24 mouse cellular contexts compared by ENCODE assay signal in genomic region chr9:21969304-21969703, GRCm38 (mm10). TPM values are rescaled to one million over a fixed set of nuclear protein-coding genes. Genes with fewer than 3 reads are reported as not detected.
DNase-seq lines count a peak whose midpoint lies in the region; ATAC-seq and TF ChIP-seq lines count a peak whose summit lies in the region.
"Had no signal": no experiment of that assay in that cellular context is flagged by ENCODE, and none has a peak within 500 bp of the region (broad histone marks: within the 10 kb centered on the region; RNA-seq: fewer than 3 reads in every experiment).

No protein-coding gene starts in this region.

- no peaks in the 10 kb centered on the region for H3K4me1 ChIP-seq in liver, adult 2 months (ENCODE audit: control insufficient read depth, insufficient read depth, low read length)
- peaks cover 10% of the 10 kb centered on the region for H3K4me1 ChIP-seq in liver, embryonic 12.5 days
- H3K4me1 ChIP-seq in lung, postnatal 0 days (ENCODE audit: insufficient read depth, low read depth, low read length): no peaks in the 10 kb centered on the region
- H3K4me1 ChIP-seq: embryonic facial prominence, embryonic 13.5 days; embryonic facial prominence, embryonic 15.5 days; forebrain, embryonic 10.5 days; forebrain, embryonic 12.5 days had no signal

- no peak overlapping the region for H3K9ac ChIP-seq in liver, adult 2 months (ENCODE audit: low read depth, low read length)
- no peak overlapping the region for H3K9ac ChIP-seq in liver, embryonic 12.5 days
- no peak overlapping the region for H3K9ac ChIP-seq in lung, postnatal 0 days (replicated peaks; ENCODE audit: low read depth)
- H3K9ac ChIP-seq: embryonic facial prominence, embryonic 13.5 days; embryonic facial prominence, embryonic 15.5 days; forebrain, embryonic 12.5 days had no signal

- peaks cover 8% of the 10 kb centered on the region; the same call in 1 of the 2 replicates for H3K36me3 ChIP-seq in liver, adult 2 months (ENCODE audit: control insufficient read depth, insufficient read depth, low read length)
- H3K36me3 ChIP-seq in liver, embryonic 12.5 days: no peaks in the 10 kb centered on the region
- H3K36me3 ChIP-seq in lung, postnatal 0 days (ENCODE audit: insufficient read depth, low read length): no peaks in the 10 kb centered on the region
- H3K36me3 ChIP-seq: embryonic facial prominence, embryonic 13.5 days; embryonic facial prominence, embryonic 15.5 days; forebrain, embryonic 10.5 days; forebrain, embryonic 12.5 days had no signal

- ATAC-seq in liver, embryonic 12.5 days: no peak
- peak; percentile 69 for ATAC-seq in megakaryocyte, adult 5-6 weeks (ENCODE audit: poor library complexity, severe bottlenecking)
- ATAC-seq in lung, postnatal 0 days: no peak
- ATAC-seq: forebrain, embryonic 14.5 days; forebrain, embryonic 16.5 days had no signal

- H3K27ac ChIP-seq in liver, adult 2 months (replicated peaks; ENCODE audit: insufficient read depth, low read depth, low read length): 0 out of 2 replicates have a peak overlapping the region, but pooled peaks have one; percentile 10
- no peak overlapping the region for H3K27ac ChIP-seq in liver, embryonic 12.5 days
- no peak overlapping the region for H3K27ac ChIP-seq in lung, postnatal 0 days (ENCODE audit: low read length)
- H3K27ac ChIP-seq: embryonic facial prominence, embryonic 13.5 days; embryonic facial prominence, embryonic 15.5 days; forebrain, embryonic 10.5 days; forebrain, embryonic 12.5 days had no signal

- H3K79me2 ChIP-seq in liver, adult 2 months (ENCODE audit: control insufficient read depth, insufficient read depth, low read length): no peaks in the 10 kb centered on the region

- no peaks in the 10 kb centered on the region for H3K27me3 ChIP-seq in liver, adult 2 months (ENCODE audit: control insufficient read depth, insufficient read depth, low read length)
- H3K27me3 ChIP-seq in liver, embryonic 12.5 days (replicated peaks): peaks cover 24% of the 10 kb centered on the region
- no peaks in the 10 kb centered on the region for H3K27me3 ChIP-seq in lung, postnatal 0 days (replicated peaks; ENCODE audit: insufficient read depth, low read length)
- H3K27me3 ChIP-seq: embryonic facial prominence, embryonic 15.5 days had no signal

- 41% methylated on average over 4 of the region's 4 CpGs for WGBS in liver, adult 2 months
- 74% methylated on average over 4 of the region's 4 CpGs for WGBS in liver, embryonic 12.5 days (ENCODE audit: insufficient replicate concordance)
- WGBS in lung, postnatal 0 days: 90% methylated on average over 4 of the region's 4 CpGs

- TF ChIP-seq EP300 in lung, postnatal 0 days (IDR thresholded peaks at IDR 0.05): no peak

- DNase-seq in adrenal gland, adult 2 months: peak; percentile 35
- DNase-seq in adrenal gland, postnatal 14 days: no peak
- DNase-seq in liver, adult 2 months (ENCODE audit: extremely low read depth, low read depth, low spot score): peak; percentile 56
- DNase-seq in 416B (ENCODE audit: low read depth): peak; percentile 51
- no peak for DNase-seq in lung, postnatal 0 days (ENCODE audit: low spot score)
- DNase-seq in cerebellum, postnatal 10 days: no peak
- DNase-seq: adrenal gland, adult 8-10 months; adrenal gland, postnatal 25 days; cerebellum, adult 11 months; cerebellum, adult 8-10 months; cerebellum, postnatal 14 days; cerebellum, postnatal 36 days; embryo, embryonic 11 days had no signal

- TF ChIP-seq CTCF in liver, adult 2 months (IDR thresholded peaks at IDR 0.05; ENCODE audit: low read depth, low read length): no peak
- no peak for TF ChIP-seq CTCF in lung, postnatal 0 days (IDR thresholded peaks at IDR 0.05)

- no peak for TF ChIP-seq POLR2A in liver, adult 2 months (IDR thresholded peaks at IDR 0.05; ENCODE audit: extremely low read depth, insufficient read depth, low read length)

- no peaks in the 10 kb centered on the region for H3K9me3 ChIP-seq in liver, embryonic 12.5 days (replicated peaks)
- no peaks in the 10 kb centered on the region for H3K9me3 ChIP-seq in lung, postnatal 0 days (ENCODE audit: low read length)
- H3K9me3 ChIP-seq: embryonic facial prominence, embryonic 13.5 days; embryonic facial prominence, embryonic 15.5 days; forebrain, embryonic 10.5 days; forebrain, embryonic 12.5 days had no signal

- H3K4me2 ChIP-seq in liver, embryonic 12.5 days: no peak overlapping the region
- H3K4me2 ChIP-seq in lung, postnatal 0 days (replicated peaks; ENCODE audit: low read depth, low read length): no peak overlapping the region
- H3K4me2 ChIP-seq: embryonic facial prominence, embryonic 13.5 days; embryonic facial prominence, embryonic 15.5 days; forebrain, embryonic 12.5 days had no signal

- no peak overlapping the region for H3K4me3 ChIP-seq in liver, adult 2 months (ENCODE audit: insufficient read depth, low read depth, low read length)
- no peak overlapping the region for H3K4me3 ChIP-seq in liver, embryonic 12.5 days
- H3K4me3 ChIP-seq in lung, postnatal 0 days (ENCODE audit: low read depth, low read length): no peak overlapping the region
- H3K4me3 ChIP-seq: embryonic facial prominence, embryonic 13.5 days; embryonic facial prominence, embryonic 15.5 days; erythroblast, embryonic 14.5 days; forebrain, embryonic 10.5 days; forebrain, embryonic 12.5 days had no signal

RNA-seq across cellular contexts. Expression of gene Epor, which starts 6.0 kb away (rescaled TPM):
- 1 to 10 TPM; 1.5 to 2.7 TPM for total RNA-seq in adrenal gland, adult 2 months (2021)
- 3.7 and 6.0 TPM in 2 replicates for polyA plus RNA-seq in adrenal gland, adult 2 months (2012; rRNA removed)
- total RNA-seq in adrenal gland, postnatal 14 days (2021): 3.8 and 4.1 TPM in 2 replicates
- 0.74 and 1.8 TPM in 2 replicates for total RNA-seq in liver, adult 2 months (2014; rRNA removed)
- 4.8 and 5.0 TPM in 2 replicates for polyA plus RNA-seq in liver, adult 2 months (2012; rRNA removed)
- 155 and 158 TPM in 2 replicates for polyA plus RNA-seq in liver, embryonic 12.5 days (2016; fragmentation: Nextera tagmentation; extraction: Ambion mirVana)
- total RNA-seq in megakaryocyte, adult 5-6 weeks (2015): 0.45 and 0.84 TPM in 2 replicates
- 0.28 and 1.2 TPM in 2 replicates for total RNA-seq in megakaryocyte, adult 5-6 weeks (2017)
- 5.7 and 7.4 TPM in 2 replicates for polyA plus RNA-seq in lung, postnatal 0 days (2015; fragmentation: Nextera tagmentation; extraction: Ambion mirVana)

RNA-seq across cellular contexts. Expression of gene Swsap1, which starts 13.7 kb away (rescaled TPM):
- 10 to 100 TPM; 14.2 to 18.6 TPM for total RNA-seq in adrenal gland, adult 2 months (2021)
- 12.4 and 20.2 TPM in 2 replicates for polyA plus RNA-seq in adrenal gland, adult 2 months (2012; rRNA removed)
- 13.1 and 13.7 TPM in 2 replicates for total RNA-seq in adrenal gland, postnatal 14 days (2021)
- 4.1 and 5.3 TPM in 2 replicates for total RNA-seq in liver, adult 2 months (2014; rRNA removed)
- 4.7 and 5.2 TPM in 2 replicates for polyA plus RNA-seq in liver, adult 2 months (2012; rRNA removed)
- 2.8 and 3.0 TPM in 2 replicates for polyA plus RNA-seq in liver, embryonic 12.5 days (2016; fragmentation: Nextera tagmentation; extraction: Ambion mirVana)
- 3.7 and 4.3 TPM in 2 replicates for total RNA-seq in megakaryocyte, adult 5-6 weeks (2015)
- 6.5 and 6.6 TPM in 2 replicates for total RNA-seq in megakaryocyte, adult 5-6 weeks (2017)
- polyA plus RNA-seq in lung, postnatal 0 days (2015; fragmentation: Nextera tagmentation; extraction: Ambion mirVana): 5.7 and 5.8 TPM in 2 replicates

RNA-seq across cellular contexts. Expression of gene Rgl3, which starts 19.9 kb away (rescaled TPM):
- 10 to 100 TPM; 14.2 to 46.9 TPM for total RNA-seq in adrenal gland, adult 2 months (2021)
- polyA plus RNA-seq in adrenal gland, adult 2 months (2012; rRNA removed): 137 and 177 TPM in 2 replicates
- total RNA-seq in adrenal gland, postnatal 14 days (2021): 18.1 and 19.0 TPM in 2 replicates
- total RNA-seq in liver, adult 2 months (2014; rRNA removed): 5.0 and 5.9 TPM in 2 replicates
- 41.8 and 44.2 TPM in 2 replicates for polyA plus RNA-seq in liver, adult 2 months (2012; rRNA removed)
- 0.20 and 0.46 TPM in 2 replicates for polyA plus RNA-seq in liver, embryonic 12.5 days (2016; fragmentation: Nextera tagmentation; extraction: Ambion mirVana)
- not detected in 2 replicates for total RNA-seq in megakaryocyte, adult 5-6 weeks (2015)
- total RNA-seq in megakaryocyte, adult 5-6 weeks (2017): not detected in 2 replicates
- 6.0 and 6.4 TPM in 2 replicates for polyA plus RNA-seq in lung, postnatal 0 days (2015; fragmentation: Nextera tagmentation; extraction: Ambion mirVana)
- total RNA-seq: common myeloid progenitor, adult 5-6 weeks; MEL had no signal

RNA-seq across cellular contexts. Expression of gene Plppr2, which starts 32.5 kb away (rescaled TPM):
- total RNA-seq in adrenal gland, adult 2 months (2021): 10 to 100 TPM; 21.7 to 31.7 TPM
- 120 and 147 TPM in 2 replicates for polyA plus RNA-seq in adrenal gland, adult 2 months (2012; rRNA removed)
- 25.5 and 31.0 TPM in 2 replicates for total RNA-seq in adrenal gland, postnatal 14 days (2021)
- 0.67 and 0.74 TPM in 2 replicates for total RNA-seq in liver, adult 2 months (2014; rRNA removed)
- polyA plus RNA-seq in liver, adult 2 months (2012; rRNA removed): 9.4 and 14.6 TPM in 2 replicates
- polyA plus RNA-seq in liver, embryonic 12.5 days (2016; fragmentation: Nextera tagmentation; extraction: Ambion mirVana): 2.3 and 3.1 TPM in 2 replicates
- total RNA-seq in megakaryocyte, adult 5-6 weeks (2015): 0.57 and 0.96 TPM in 2 replicates
- total RNA-seq in megakaryocyte, adult 5-6 weeks (2017): 0.65 TPM in 1 of 2 replicates, not detected in the other
- polyA plus RNA-seq in lung, postnatal 0 days (2015; fragmentation: Nextera tagmentation; extraction: Ambion mirVana): 2.2 and 3.3 TPM in 2 replicates

RNA-seq across cellular contexts. Expression of gene Ccdc151, which starts 33.1 kb away (rescaled TPM):
- total RNA-seq in adrenal gland, adult 2 months (2021): 1 to 10 TPM in 1 of 2 experiments, under 1 TPM in 1; 0.73 to 1.0 TPM
- 0.47 and 0.73 TPM in 2 replicates for polyA plus RNA-seq in adrenal gland, adult 2 months (2012; rRNA removed)
- total RNA-seq in adrenal gland, postnatal 14 days (2021): 0.45 and 0.56 TPM in 2 replicates
- total RNA-seq in liver, adult 2 months (2014; rRNA removed): 0.34 and 0.46 TPM in 2 replicates
- polyA plus RNA-seq in liver, adult 2 months (2012; rRNA removed): 0.59 and 0.76 TPM in 2 replicates
- polyA plus RNA-seq in liver, embryonic 12.5 days (2016; fragmentation: Nextera tagmentation; extraction: Ambion mirVana): 0.12 TPM in 1 of 2 replicates, not detected in the other
- not detected in 2 replicates for total RNA-seq in megakaryocyte, adult 5-6 weeks (2015)
- total RNA-seq in megakaryocyte, adult 5-6 weeks (2017): not detected in 2 replicates
- polyA plus RNA-seq in lung, postnatal 0 days (2015; fragmentation: Nextera tagmentation; extraction: Ambion mirVana): 5.3 and 6.0 TPM in 2 replicates
- total RNA-seq: common myeloid progenitor, adult 5-6 weeks had no signal

Comparison
In these comparisons a context has a peak if more than half of its experiments do, and no peak if none do; other contexts are left out.
1. DNase-seq: peak in adrenal gland, adult 2 months (single experiment), liver, adult 2 months (single experiment) and 416B (single experiment); none in adrenal gland, postnatal 14 days (single experiment), lung, postnatal 0 days (single experiment) and cerebellum, postnatal 10 days (0 of 2).